Mouse (Mus musculus) limb, embryonic 14.5 days (tissue): ENCODE measurements around the gene Hlf. TPM values are rescaled to one million over a fixed set of nuclear protein-coding genes. Genes with fewer than 3 reads are reported as not detected.

Experiments used
- ATAC-seq: fragments of 200-750 bp; cut with Nextera tagmentation; 2 replicates; pipeline ENCODE4 v1.8.0; 2017; ENCODE audit warnings: low read depth, moderate number of reproducible peaks, moderate TSS enrichment; ENCODE audit not compliant: low FRiP score
- DNase-seq: peaks from one replicate; pipeline ENCODE4 v3.0.0-alpha.2; 2015; ENCODE audit warnings: low spot score
- H3K27ac ChIP-seq: fragments of 300-500 bp; sonication (generic); replicated peaks from 2 replicates; pipeline ENCODE4 v1.5.1; 2014; ENCODE audit warnings: low read depth, mild to moderate bottlenecking, low read length, moderate library complexity, mixed read lengths
- H3K27me3 ChIP-seq: fragments of 300-500 bp; sonication (generic); 2 replicates; pipeline ENCODE4 v1.6.1; 2014; ENCODE audit warnings: low read length, mixed read lengths; ENCODE audit not compliant: control insufficient read depth, insufficient read depth
- H3K36me3 ChIP-seq: fragments of 300-500 bp; sonication (generic); 2 replicates; pipeline ENCODE4 v1.6.1; 2014; ENCODE audit warnings: mild to moderate bottlenecking, low read length, moderate library complexity, mixed read lengths; ENCODE audit not compliant: control insufficient read depth, insufficient read depth
- H3K4me1 ChIP-seq: fragments of 300-500 bp; sonication (generic); 2 replicates; pipeline ENCODE4 v1.6.1; 2014; ENCODE audit warnings: antibody characterized with exemption, low read length, mixed read lengths; ENCODE audit not compliant: control insufficient read depth, insufficient read depth
- H3K4me2 ChIP-seq: fragments of 300-500 bp; sonication (generic); replicated peaks from 2 replicates; pipeline ENCODE4 v1.6.1; 2014; ENCODE audit warnings: low read depth, mild to moderate bottlenecking, low read length, moderate library complexity; ENCODE audit not compliant: severe bottlenecking
- H3K4me3 ChIP-seq: fragments of 300-500 bp; sonication (generic); replicated peaks from 2 replicates; pipeline ENCODE4 v1.5.1; 2014; ENCODE audit warnings: low read length
- H3K9ac ChIP-seq: fragments of 300-500 bp; sonication (generic); 2 replicates; pipeline ENCODE4 v1.6.1; 2014; ENCODE audit warnings: mild to moderate bottlenecking, low read depth, low read length, moderate library complexity; ENCODE audit not compliant: severe bottlenecking
- H3K9me3 ChIP-seq: fragments of 300-500 bp; sonication (generic); 2 replicates; pipeline ENCODE4 v1.6.1; 2016; ENCODE audit warnings: low read length; ENCODE audit not compliant: control insufficient read depth
- POLR2A ChIP-seq: fragments of 200-500 bp; IDR thresholded peaks from 2 replicates; pipeline ENCODE4 v1.8.0; 2012; ENCODE audit warnings: inconsistent platforms, mild to moderate bottlenecking, moderate library complexity, borderline replicate concordance; ENCODE audit not compliant: insufficient read depth, insufficient read length; ENCODE audit errors: extremely low read depth
- WGBS: fragments of 180-500 bp; shearing (Covaris S2); extraction: QIAGEN DNeasy Blood & Tissue Kit; methylation state at CpG from one replicate; pipeline ENCODE4 v1.1.7; 2014; 5-methylcytosine and 5-hydroxymethylcytosine counted together
- polyA plus RNA-seq, 2 experiments: library from polyadenylated mRNA; depleted of rRNA in 1 of 2; stranded (reverse) in 1 of 2; unstranded in 1 of 2; fragments of >200 nt; fragmentation: Nextera tagmentation in 1 of 2; extraction: Ambion mirVana in 1 of 2; gene quantifications; 2 replicates each; pipeline versions ENCODE4 v1.2.1 to v1.2.3; 2012 to 2014

The Hlf gene
- polyA plus RNA-seq, 2 experiments: 2.2 to 2.8 TPM

DNA sequence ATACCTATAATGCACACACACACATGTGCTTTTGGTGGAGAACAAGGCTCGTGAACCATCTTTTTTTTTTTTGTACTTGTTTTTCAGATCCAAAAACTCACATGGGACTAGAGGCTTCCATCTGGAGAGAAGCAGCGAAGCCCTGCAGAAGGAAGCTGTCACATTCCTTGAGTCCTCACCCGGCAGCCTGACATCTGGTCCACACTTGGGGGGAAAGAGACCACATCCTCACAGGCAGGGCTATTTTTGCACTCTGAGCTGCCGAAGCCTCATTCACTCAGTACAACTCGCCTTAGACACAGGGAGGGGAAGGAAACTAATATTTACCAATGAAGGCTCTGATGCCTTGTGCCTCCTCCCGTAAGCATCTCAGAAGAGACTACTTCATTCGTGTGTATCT is 25.8 kb downstream of the Hlf start:
- no peak overlapping the region for H3K4me2 ChIP-seq
- TF ChIP-seq POLR2A: no peak
- WGBS: 44% methylated on average over 7 of the region's 7 CpGs
- H3K4me1 ChIP-seq: peaks cover 25% of the 10 kb centered on the region
- no peaks in the 10 kb centered on the region for H3K27me3 ChIP-seq
- H3K36me3 ChIP-seq: no peaks in the 10 kb centered on the region
- DNase-seq: no peak
- H3K4me3 ChIP-seq: no peak overlapping the region
- H3K9me3 ChIP-seq: no peaks in the 10 kb centered on the region
- no peak for ATAC-seq
- H3K9ac ChIP-seq: no peak overlapping the region
- H3K27ac ChIP-seq: 0 out of 2 replicates have a peak overlapping the region, but pooled peaks have one; percentile 22

DNA sequence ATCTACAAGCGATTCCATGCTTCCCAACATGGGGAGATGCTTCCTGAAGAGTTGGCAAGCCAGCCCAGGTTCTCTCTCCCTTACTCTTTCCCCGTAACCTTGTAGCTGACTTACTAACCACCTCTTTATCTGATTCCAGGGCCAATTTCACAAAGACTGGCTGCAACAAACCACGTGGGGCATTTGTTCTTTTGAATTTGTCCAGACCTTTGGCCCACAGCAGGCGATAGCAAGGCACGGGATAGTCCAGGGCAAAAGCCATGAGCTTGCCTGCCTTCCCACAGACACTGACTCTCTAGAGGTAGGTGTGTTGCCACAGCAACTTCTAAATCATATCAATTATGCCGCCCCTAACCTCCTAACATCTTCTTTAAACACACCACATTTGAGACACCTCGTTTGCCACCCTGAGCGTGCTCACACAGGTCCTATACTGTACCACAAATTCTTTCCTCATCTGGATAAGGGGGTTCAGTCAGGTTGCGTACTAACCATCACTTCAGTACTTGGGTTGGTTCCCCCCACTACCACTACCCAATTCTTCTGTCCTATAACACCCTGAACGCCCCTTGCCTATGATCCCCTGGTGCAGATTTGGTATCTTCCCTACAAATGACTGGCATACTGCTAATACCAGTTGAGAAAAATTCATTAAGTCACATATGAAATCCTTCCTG is 26.7 kb downstream of the Hlf start:
- ATAC-seq: no peak

DNA sequence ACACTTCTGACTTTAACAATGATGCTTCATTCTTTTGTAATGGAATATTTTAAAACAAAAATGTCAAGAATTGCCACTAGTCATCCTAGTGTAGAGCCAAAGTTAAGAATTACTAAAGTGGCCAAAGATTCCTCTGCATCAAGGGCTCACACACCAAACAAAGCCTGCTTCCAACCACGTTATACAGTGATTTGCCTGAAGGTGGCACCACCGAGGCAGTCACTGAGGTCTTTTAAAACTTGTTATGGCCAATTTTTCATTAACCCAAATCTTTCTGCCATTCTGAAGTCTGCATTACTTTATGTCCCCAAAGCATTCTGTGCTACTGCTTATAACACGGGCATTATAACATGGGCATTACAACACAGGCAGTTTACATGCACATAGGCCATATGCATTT is 27.3 kb downstream of the Hlf start:
- no peak overlapping the region for H3K4me3 ChIP-seq
- H3K9ac ChIP-seq: no peak overlapping the region
- H3K36me3 ChIP-seq: no peaks in the 10 kb centered on the region
- peaks cover 13% of the 10 kb centered on the region for H3K4me1 ChIP-seq
- no peak overlapping the region for H3K27ac ChIP-seq
- H3K27me3 ChIP-seq: no peaks in the 10 kb centered on the region
- no peak overlapping the region for H3K4me2 ChIP-seq
- no peaks in the 10 kb centered on the region for H3K9me3 ChIP-seq
- WGBS: 48% methylated on average over 3 of the region's 3 CpGs
- no peak for TF ChIP-seq POLR2A
- DNase-seq (no peak), ATAC-seq (no peak)

More for the DNA sequence above, 26.7 kb downstream of the Hlf start:
- no peak for DNase-seq
- no peak overlapping the region for H3K4me2 ChIP-seq
- no peaks in the 10 kb centered on the region for H3K36me3 ChIP-seq
- no peaks in the 10 kb centered on the region for H3K27me3 ChIP-seq
- 90% methylated on average over 10 of the region's 10 CpGs for WGBS
- no peak overlapping the region for H3K4me3 ChIP-seq
- no peak for TF ChIP-seq POLR2A
- H3K9me3 ChIP-seq: no peaks in the 10 kb centered on the region
- no peak overlapping the region for H3K27ac ChIP-seq
- peaks cover 16% of the 10 kb centered on the region for H3K4me1 ChIP-seq
- H3K9ac ChIP-seq: no peak overlapping the region

DNA sequence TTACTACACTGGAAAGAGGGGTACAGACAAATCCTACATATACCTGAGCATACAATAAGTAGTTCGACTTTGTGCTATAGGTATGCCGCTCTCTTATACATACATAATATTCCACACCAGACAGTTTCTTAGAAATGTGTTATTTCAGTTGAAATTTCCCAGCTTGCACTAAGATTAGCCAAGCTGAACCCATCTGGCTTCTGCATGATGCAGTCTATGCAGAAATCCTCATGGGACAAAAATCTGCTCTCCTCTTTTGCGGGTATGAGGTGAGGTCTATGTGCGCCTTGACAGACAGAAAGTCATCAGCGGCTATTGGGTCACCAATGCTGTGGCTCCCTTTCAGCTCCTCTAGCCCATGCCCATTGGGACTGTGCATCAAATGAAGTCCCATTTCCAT is 30.2 kb downstream of the Hlf start:
- no peaks in the 10 kb centered on the region for H3K36me3 ChIP-seq
- H3K9ac ChIP-seq: no peak overlapping the region
- TF ChIP-seq POLR2A: no peak
- 94% methylated on average over 5 of the region's 5 CpGs for WGBS
- no peak overlapping the region for H3K27ac ChIP-seq
- ATAC-seq: no peak
- no peaks in the 10 kb centered on the region for H3K9me3 ChIP-seq
- no peak for DNase-seq
- H3K4me2 ChIP-seq: no peak overlapping the region
- H3K27me3 ChIP-seq: no peaks in the 10 kb centered on the region
- peaks cover 26% of the 10 kb centered on the region for H3K4me1 ChIP-seq
- no peak overlapping the region for H3K4me3 ChIP-seq

DNA sequence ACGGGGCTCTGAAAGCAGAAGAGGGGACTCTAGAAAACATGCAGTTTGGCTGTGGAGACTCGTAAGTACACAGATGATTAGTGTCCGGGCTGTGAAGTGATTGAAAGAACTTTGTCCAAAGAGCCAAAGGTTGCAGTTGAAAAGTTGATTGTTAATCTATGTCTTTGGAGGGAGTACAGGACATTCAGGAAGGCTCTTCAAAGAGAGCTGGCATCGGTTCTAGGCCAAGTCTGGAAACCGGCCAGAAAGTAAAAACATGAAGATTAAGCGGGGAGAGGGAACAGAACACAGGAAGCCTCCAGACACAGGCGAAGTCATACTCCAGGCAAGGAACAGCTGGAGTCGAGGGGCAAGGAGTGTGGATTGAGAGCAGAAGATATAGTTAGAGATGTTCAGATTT is 32.6 kb downstream of the Hlf start:
- no peaks in the 10 kb centered on the region for H3K36me3 ChIP-seq
- H3K4me3 ChIP-seq: no peak overlapping the region
- H3K27ac ChIP-seq: no peak overlapping the region
- ATAC-seq: no peak
- WGBS: 46% methylated on average over 8 of the region's 8 CpGs
- peaks cover 24% of the 10 kb centered on the region for H3K4me1 ChIP-seq
- no peak for TF ChIP-seq POLR2A
- H3K27me3 ChIP-seq: no peaks in the 10 kb centered on the region
- no peak overlapping the region for H3K9ac ChIP-seq
- no peak for DNase-seq
- H3K4me2 ChIP-seq: no peak overlapping the region
- H3K9me3 ChIP-seq: no peaks in the 10 kb centered on the region
